Mouse (Mus musculus) hindbrain, postnatal 0 days (tissue): ENCODE measurements around the gene 4930407I10Rik. TPM values are rescaled to one million over a fixed set of nuclear protein-coding genes. Genes with fewer than 3 reads are reported as not detected.

ENCODE experiments used
- ATAC-seq: fragments of 200-750 bp; cut with Nextera tagmentation; 2 replicates; pipeline ENCODE4 v1.8.0; 2017; ENCODE audit warnings: mild to moderate bottlenecking, moderate TSS enrichment, moderate library complexity
- DNase-seq: peaks from one replicate; pipeline ENCODE4 v3.0.0-alpha.2; 2015; ENCODE audit warnings: low spot score
- H3K27ac ChIP-seq: fragments of 300-500 bp; sonication (generic); 2 replicates; pipeline ENCODE4 v1.5.1; 2014; ENCODE audit warnings: mild to moderate bottlenecking
- H3K27me3 ChIP-seq: fragments of 300-500 bp; sonication (generic); 2 replicates; pipeline ENCODE4 v1.6.1; 2014; ENCODE audit warnings: low read length, mixed read lengths; ENCODE audit not compliant: insufficient read depth
- H3K36me3 ChIP-seq: fragments of 300-500 bp; sonication (generic); 2 replicates; pipeline ENCODE4 v1.6.1; 2014; ENCODE audit warnings: low read length, mixed read lengths; ENCODE audit not compliant: insufficient read depth
- H3K4me1 ChIP-seq: fragments of 300-500 bp; sonication (generic); 2 replicates; pipeline ENCODE4 v1.6.1; 2014; ENCODE audit warnings: antibody characterized with exemption, low read length, mixed read lengths; ENCODE audit not compliant: insufficient read depth
- H3K4me2 ChIP-seq: fragments of 300-500 bp; sonication (generic); 2 replicates; pipeline ENCODE4 v1.6.1; 2014; ENCODE audit warnings: low read depth, mild to moderate bottlenecking, low read length, moderate library complexity, mixed read lengths
- H3K4me3 ChIP-seq: fragments of 300-500 bp; sonication (generic); 2 replicates; pipeline ENCODE4 v1.5.1; 2014; ENCODE audit warnings: low read length
- H3K9ac ChIP-seq: fragments of 300-500 bp; sonication (generic); replicated peaks from 2 replicates; pipeline ENCODE4 v1.6.1; 2014; ENCODE audit warnings: mild to moderate bottlenecking, low read length, moderate library complexity, mixed read lengths
- H3K9me3 ChIP-seq: fragments of 300-500 bp; sonication (generic); 2 replicates; pipeline ENCODE4 v1.6.1; 2016; ENCODE audit warnings: low read length, mixed read lengths
- CTCF ChIP-seq: IDR thresholded peaks from 2 replicates; pipeline ENCODE4 v1.5.1; 2016; ENCODE audit warnings: antibody characterized with exemption, control low read depth, low read depth
- WGBS: fragments of 180-500 bp; shearing (Covaris S2); extraction: QIAGEN DNeasy Blood & Tissue Kit; methylation state at CpG from one replicate; pipeline ENCODE4 v1.1.7; 2014; 5-methylcytosine and 5-hydroxymethylcytosine counted together
- polyA plus RNA-seq: library from polyadenylated mRNA; unstranded; fragments of >200 nt; fragmentation: Nextera tagmentation; extraction: Ambion mirVana; gene quantifications from 2 replicates; pipeline ENCODE4 v1.2.1, GENCODE M21; 2015
- total RNA-seq: library from RNA; depleted of rRNA; stranded (reverse); fragments of >200 nt; gene quantifications from 2 replicates; pipeline ENCODE4 v1.2.3, GENCODE M21; 2014

Gene 4930407I10Rik
- total and polyA plus RNA-seq, 2 experiments from 2014 or later, result not detected

DNA sequence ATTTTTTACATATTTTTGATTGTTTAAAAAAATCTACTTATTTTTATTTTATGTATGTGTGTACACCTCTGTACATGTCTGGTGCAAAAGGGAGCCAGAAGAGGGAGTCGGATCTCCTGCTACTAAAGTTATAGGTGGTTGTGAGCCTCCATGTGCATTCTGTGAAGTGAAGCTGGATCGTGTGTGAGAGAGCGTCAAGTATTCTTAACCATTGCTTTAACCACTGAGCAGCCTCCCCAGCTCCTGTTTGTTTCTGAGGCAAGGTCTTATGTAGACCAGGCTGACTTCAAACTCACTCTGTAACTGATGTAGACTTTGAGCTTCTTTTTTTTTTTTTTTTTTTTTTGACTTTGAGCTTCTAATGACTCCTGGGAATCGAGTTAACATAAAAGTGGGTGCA, 41.5 kb upstream of the 4930407I10Rik start:
- no peak overlapping the region for H3K9ac ChIP-seq
- H3K27ac ChIP-seq, result no peak overlapping the region
- ATAC-seq (no peak), DNase-seq (no peak)
- H3K4me2 ChIP-seq, result no peak overlapping the region
- no peaks in the 10 kb centered on the region for H3K9me3 ChIP-seq
- no peaks in the 10 kb centered on the region; the same call in 1 of the 2 replicates for H3K36me3 ChIP-seq
- no peaks in the 10 kb centered on the region for H3K27me3 ChIP-seq
- H3K4me3 ChIP-seq, result no peak overlapping the region
- peaks cover 11% of the 10 kb centered on the region; the same call in 1 of the 2 replicates for H3K4me1 ChIP-seq
- WGBS, result 70% methylated on average over 4 of the region's 4 CpGs
- TF ChIP-seq CTCF, result no peak

DNA sequence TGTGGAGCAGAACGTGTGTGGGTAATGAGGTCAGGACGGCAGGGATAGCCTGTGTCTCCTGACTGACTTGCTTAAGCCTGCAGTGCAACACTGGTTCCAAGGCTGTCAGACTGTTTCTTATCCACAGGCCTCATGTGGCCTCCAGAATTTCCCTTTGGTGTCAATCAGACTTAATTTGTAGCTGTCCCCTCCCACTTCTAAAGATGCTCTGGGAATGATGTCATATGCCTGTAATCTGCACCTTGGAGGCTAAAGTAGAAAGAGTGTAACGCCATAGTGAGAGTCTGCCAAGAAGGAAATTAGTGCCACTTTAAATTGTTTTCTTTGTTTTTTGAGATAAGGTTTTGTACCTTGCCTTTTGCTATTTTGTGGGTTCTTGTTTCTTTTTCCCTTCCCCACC, 39.7 kb upstream of the 4930407I10Rik start:
- Histone ChIP-seq H3K27ac (no peak overlapping the region), H3K4me1 (peaks cover 7% of the 10 kb centered on the region; the same call in 1 of the 2 replicates), H3K4me2 (no peak overlapping the region), H3K9ac (no peak overlapping the region), H3K36me3 (peaks cover 13% of the 10 kb centered on the region; the same call in 1 of the 2 replicates), H3K27me3 (no peaks in the 10 kb centered on the region), H3K9me3 (no peaks in the 10 kb centered on the region), H3K4me3 (no peak overlapping the region)
- DNase-seq, result no peak
- no peak for ATAC-seq
- 87% methylated on average over 3 of the region's 3 CpGs for WGBS
- TF ChIP-seq CTCF, result no peak

GRCm38 (mm10) chr15:82022535-82023088, 36.3 kb upstream of the 4930407I10Rik start:
- Histone ChIP-seq H3K9me3 (no peaks in the 10 kb centered on the region), H3K27ac (no peak overlapping the region), H3K4me2 (no peak overlapping the region), H3K36me3 (peaks cover 37% of the 10 kb centered on the region), H3K27me3 (no peaks in the 10 kb centered on the region), H3K9ac (no peak overlapping the region), H3K4me1 (no peaks in the 10 kb centered on the region), H3K4me3 (no peak overlapping the region)
- TF ChIP-seq CTCF, result no peak
- 85% methylated on average over 13 of the region's 13 CpGs for WGBS
- ATAC-seq, result no peak
- no peak for DNase-seq

GRCm38 (mm10) chr15:82023965-82024635, 34.9 kb upstream of the 4930407I10Rik start:
- H3K27ac ChIP-seq, result no peak overlapping the region
- H3K27me3 ChIP-seq, result no peaks in the 10 kb centered on the region
- DNase-seq (no peak), ATAC-seq (no peak)
- H3K4me1 ChIP-seq, result no peaks in the 10 kb centered on the region
- TF ChIP-seq CTCF, result no peak
- no peak overlapping the region for H3K4me2 ChIP-seq
- peaks cover 49% of the 10 kb centered on the region for H3K36me3 ChIP-seq
- no peak overlapping the region for H3K9ac ChIP-seq
- H3K4me3 ChIP-seq, result no peak overlapping the region
- 93% methylated on average over 6 of the region's 6 CpGs for WGBS
- no peaks in the 10 kb centered on the region for H3K9me3 ChIP-seq

DNA sequence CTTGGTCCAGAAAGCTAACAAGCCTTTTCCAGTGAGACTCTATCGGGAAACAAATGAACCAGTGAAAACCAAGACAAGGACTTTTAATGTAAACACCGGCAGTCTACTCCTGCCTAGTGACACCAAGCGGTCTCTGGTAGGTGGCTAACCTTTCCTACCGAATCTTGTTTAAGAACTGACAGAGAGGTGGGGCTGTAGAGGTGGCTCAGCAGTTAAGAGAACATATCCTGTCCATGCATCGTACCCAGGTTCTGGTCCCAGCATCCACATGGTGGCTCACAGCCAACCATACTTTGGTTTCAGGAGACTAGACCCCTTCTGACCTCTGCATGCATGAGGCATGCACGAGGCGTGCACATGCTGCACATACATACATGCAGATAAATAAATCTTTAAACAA, 31.7 kb upstream of the 4930407I10Rik start:
- no peaks in the 10 kb centered on the region for H3K9me3 ChIP-seq
- no peaks in the 10 kb centered on the region for H3K27me3 ChIP-seq
- H3K27ac ChIP-seq, result no peak overlapping the region
- H3K4me2 ChIP-seq, result no peak overlapping the region
- DNase-seq (no peak), ATAC-seq (no peak)
- TF ChIP-seq CTCF, result no peak
- H3K4me3 ChIP-seq, result no peak overlapping the region
- H3K4me1 ChIP-seq, result no peaks in the 10 kb centered on the region
- peaks cover 68% of the 10 kb centered on the region for H3K36me3 ChIP-seq
- H3K9ac ChIP-seq, result no peak overlapping the region
- 92% methylated on average over 7 of the region's 7 CpGs for WGBS

- WGBS, result 91% methylated on average over 7 of the region's 7 CpGs
- no peak overlapping the region for H3K4me2 ChIP-seq
- no peaks in the 10 kb centered on the region for H3K27me3 ChIP-seq
- DNase-seq (no peak), ATAC-seq (no peak)
- H3K36me3 ChIP-seq, result peaks cover 65% of the 10 kb centered on the region
- no peak overlapping the region for H3K4me3 ChIP-seq
- no peak overlapping the region for H3K27ac ChIP-seq
- H3K4me1 ChIP-seq, result no peaks in the 10 kb centered on the region
- no peak for TF ChIP-seq CTCF
- H3K9me3 ChIP-seq, result no peaks in the 10 kb centered on the region
- H3K9ac ChIP-seq, result no peak overlapping the region
These were observed 31.2 kb upstream of the 4930407I10Rik start for GRCm38 (mm10) chr15:82027726-82028125.

DNA sequence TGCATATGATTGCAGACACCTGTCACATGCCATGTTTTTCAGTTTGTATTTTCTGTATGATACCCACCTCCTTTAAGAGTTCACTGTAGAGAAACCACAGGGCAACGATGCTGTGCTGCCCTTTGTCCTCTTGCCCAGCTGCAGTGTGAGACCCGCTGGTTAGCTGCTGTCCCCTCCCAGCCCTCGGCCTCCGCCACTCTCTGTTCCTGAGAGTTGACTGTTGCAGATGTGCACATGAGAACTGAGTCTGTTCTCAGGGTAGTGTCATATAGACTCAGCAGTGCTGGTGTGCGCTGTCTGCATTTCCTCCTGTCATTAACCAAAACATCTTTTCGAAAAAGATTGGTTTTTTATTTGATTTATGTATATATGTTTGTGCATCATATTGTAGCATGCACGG, 26.6 kb upstream of the 4930407I10Rik start:
- no peak for DNase-seq
- WGBS, result 86% methylated on average over 7 of the region's 7 CpGs
- no peak overlapping the region for H3K4me3 ChIP-seq
- no peaks in the 10 kb centered on the region for H3K4me1 ChIP-seq
- H3K27ac ChIP-seq, result no peak overlapping the region
- no peak overlapping the region for H3K4me2 ChIP-seq
- no peaks in the 10 kb centered on the region for H3K9me3 ChIP-seq
- H3K27me3 ChIP-seq, result no peaks in the 10 kb centered on the region
- no peak overlapping the region for H3K9ac ChIP-seq
- no peak for ATAC-seq
- TF ChIP-seq CTCF, result no peak
- peaks cover 48% of the 10 kb centered on the region for H3K36me3 ChIP-seq
